Mouse (Mus musculus): ENCODE results near the gene Depp1.

DNA sequence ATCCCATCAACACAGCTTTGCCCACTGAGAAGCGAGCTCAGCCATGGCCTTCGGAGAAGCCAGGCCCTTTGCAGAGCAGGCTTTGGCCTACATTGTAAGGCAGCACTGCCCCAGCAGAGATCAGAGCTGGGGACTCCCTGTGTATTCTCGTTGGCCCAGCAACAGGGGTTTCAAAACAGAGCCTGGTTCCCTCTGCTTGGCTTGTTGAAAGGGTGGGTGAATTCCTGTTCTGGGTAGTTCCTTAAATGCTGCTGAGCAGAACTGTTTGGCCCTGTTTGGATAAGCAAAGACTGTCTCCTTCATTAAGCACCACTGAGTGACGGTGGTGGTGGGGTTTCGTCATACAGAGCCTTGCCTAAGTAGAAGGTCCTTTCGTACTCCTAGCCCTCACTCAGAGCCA, 13.6 kb downstream of the Depp1 start:
- TF ChIP-seq CTCF (IDR thresholded peaks at IDR 0.05; ENCODE audit: control insufficient read depth, insufficient read depth, insufficient replicate concordance, low read depth, low read length): no peak
- TF ChIP-seq POLR2A (IDR thresholded peaks at IDR 0.05; ENCODE audit: control insufficient read depth, low read depth, low read length): no peak

Data from testis, adult 2 months (tissue).